In the genomic region with DNA sequence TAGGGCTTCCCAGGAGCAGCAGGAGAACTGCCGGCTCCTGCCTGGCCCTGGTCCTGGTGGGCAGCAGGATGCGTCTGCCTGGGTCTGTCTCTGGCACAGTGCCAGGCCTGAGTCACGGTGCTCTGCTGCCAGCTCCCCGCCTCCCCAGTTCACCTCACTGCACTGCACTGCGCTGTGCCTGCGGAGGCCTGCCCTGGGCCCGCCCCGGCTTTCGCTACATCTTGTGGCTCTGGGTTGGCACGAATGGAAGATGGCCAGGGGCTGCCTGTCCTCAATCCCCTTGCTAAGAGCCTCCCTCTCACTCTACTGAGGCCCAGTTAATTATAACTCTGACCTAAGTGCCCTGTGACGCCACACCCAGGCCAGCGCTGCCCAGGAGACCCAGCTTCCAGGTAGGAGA, we compare ENCODE assay signal across 8 mouse cellular contexts. TPM values are rescaled to one million over a fixed set of nuclear protein-coding genes. Genes with fewer than 3 reads are reported as not detected.
A peak's percentile ranks its signal among the peaks of the same experiment; 100 is the strongest.
DNase-seq lines count a peak whose midpoint lies in the region; ATAC-seq lines count a peak whose summit lies in the region.

A gene (plus strand): TSS at position 204 of the 400 bp plus-strand sequence.

- H3K4me2 ChIP-seq in forebrain, embryonic 15.5 days (replicated peaks): no peak within 1 kb of the TSS
- H3K4me2 ChIP-seq in hindbrain, embryonic 14.5 days (replicated peaks): no peak within 1 kb of the TSS
- H3K4me2 ChIP-seq in liver, embryonic 13.5 days: no peak within 1 kb of the TSS

- peaks cover 52% of the 10 kb centered on the region for H3K36me3 ChIP-seq in forebrain, embryonic 15.5 days
- H3K36me3 ChIP-seq in hindbrain, embryonic 14.5 days (replicated peaks; ENCODE audit: control insufficient read depth, insufficient read depth): peaks cover 55% of the 10 kb centered on the region
- peaks cover 61% of the 10 kb centered on the region for H3K36me3 ChIP-seq in liver, embryonic 13.5 days

- H3K9ac ChIP-seq in forebrain, embryonic 15.5 days (replicated peaks): no peak within 1 kb of the TSS
- 0 out of 2 replicates have a peak within 1 kb of the TSS, but pooled peaks have one; percentile 10 for H3K9ac ChIP-seq in hindbrain, embryonic 14.5 days
- no peak within 1 kb of the TSS for H3K9ac ChIP-seq in liver, embryonic 13.5 days

- H3K27me3 ChIP-seq in forebrain, embryonic 15.5 days: no peaks in the 10 kb centered on the region
- H3K27me3 ChIP-seq in hindbrain, embryonic 14.5 days (ENCODE audit: control insufficient read depth, insufficient read depth, low read length): no peaks in the 10 kb centered on the region
- no peaks in the 10 kb centered on the region for H3K27me3 ChIP-seq in liver, embryonic 13.5 days

- no peaks in the 10 kb centered on the region for H3K9me3 ChIP-seq in forebrain, embryonic 15.5 days
- H3K9me3 ChIP-seq in hindbrain, embryonic 14.5 days (ENCODE audit: control insufficient read depth, low read length): no peaks in the 10 kb centered on the region
- no peaks in the 10 kb centered on the region for H3K9me3 ChIP-seq in liver, embryonic 13.5 days (replicated peaks)

- 44% methylated on average over 12 of the region's 12 CpGs for WGBS in forebrain, embryonic 15.5 days
- 49% methylated on average over 12 of the region's 12 CpGs for WGBS in hindbrain, embryonic 14.5 days
- WGBS in liver, embryonic 13.5 days (ENCODE audit: insufficient replicate concordance): 80% methylated on average over 12 of the region's 12 CpGs

- no peak within 1 kb of the TSS for H3K27ac ChIP-seq in forebrain, embryonic 15.5 days (replicated peaks)
- H3K27ac ChIP-seq in hindbrain, embryonic 14.5 days: no peak within 1 kb of the TSS
- peak within 1 kb of the TSS; percentile 47 for H3K27ac ChIP-seq in liver, embryonic 13.5 days

- ATAC-seq in forebrain, embryonic 15.5 days (replicated peaks): peak; percentile 61
- peak; percentile 51; the same call in 1 of the 2 replicates for ATAC-seq in hindbrain, embryonic 14.5 days (ENCODE audit: low FRiP score)
- ATAC-seq in liver, embryonic 13.5 days (ENCODE audit: low read depth): no peak

- intact Hi-C loops in left cerebral cortex, postnatal 4 days (cut with DNase I): no loop called here
- intact Hi-C loops in left cerebral cortex, postnatal 25 days (cut with DNase I): no loop called here

- no peak within 1 kb of the TSS for H3K4me3 ChIP-seq in forebrain, embryonic 15.5 days
- no peak within 1 kb of the TSS for H3K4me3 ChIP-seq in hindbrain, embryonic 14.5 days (replicated peaks; ENCODE audit: low read length)
- H3K4me3 ChIP-seq in liver, embryonic 13.5 days (replicated peaks): no peak within 1 kb of the TSS

- peak; percentile 92 for DNase-seq in left cerebral cortex, postnatal 4 days
- DNase-seq in left cerebral cortex, postnatal 25 days (ENCODE audit: low spot score in 2 of 2): no peak
- DNase-seq in brain, adult 2 months (ENCODE audit: low read depth, low spot score): peak; percentile 80
- DNase-seq in hindbrain, embryonic 14.5 days (ENCODE audit: low spot score): peak; percentile 59
- no peak for DNase-seq in liver, embryonic 13.5 days
- DNase-seq in thymus, postnatal 10 days (ENCODE audit: low spot score in 2 of 2): no peak
- DNase-seq in spleen, postnatal 36 days (ENCODE audit: low spot score in 2 of 2): no peak

- H3K4me1 ChIP-seq in forebrain, embryonic 15.5 days: peaks cover 7% of the 10 kb centered on the region
- no peaks in the 10 kb centered on the region for H3K4me1 ChIP-seq in hindbrain, embryonic 14.5 days (replicated peaks; ENCODE audit: control insufficient read depth, insufficient read depth, low read length)
- H3K4me1 ChIP-seq in liver, embryonic 13.5 days (replicated peaks): peaks cover 28% of the 10 kb centered on the region

RNA-seq across cellular contexts. Expression of the gene that starts here (rescaled TPM):
- under 1 TPM; 0.12 to 0.16 TPM for total RNA-seq in left cerebral cortex, postnatal 4 days (2021)
- under 1 TPM; 0.30 to 0.37 TPM for total RNA-seq in left cerebral cortex, postnatal 25 days (2021)
- polyA plus RNA-seq in forebrain, embryonic 15.5 days (2015; fragmentation: Nextera tagmentation; extraction: Ambion mirVana): 0.14 and 0.28 TPM in 2 replicates
- polyA plus RNA-seq in hindbrain, embryonic 14.5 days (2014; fragmentation: Nextera tagmentation; extraction: Ambion mirVana): 0.13 and 0.16 TPM in 2 replicates
- polyA plus RNA-seq in liver, embryonic 13.5 days (2015; fragmentation: Nextera tagmentation; extraction: Ambion mirVana): 0.08 TPM in 2 replicates

Comparison
In these comparisons a context has a peak if more than half of its experiments do, and no peak if none do; other contexts are left out.
1. Peak in DNase-seq in left cerebral cortex, postnatal 4 days; RNA of the gene not detected or under 1 TPM.
2. Peak in ATAC-seq in forebrain, embryonic 15.5 days; RNA of the gene not detected or under 1 TPM.
3. Peak in DNase-seq, ATAC-seq and H3K9ac ChIP-seq in hindbrain, embryonic 14.5 days; RNA of the gene not detected or under 1 TPM.